Mouse (Mus musculus) liver (tissue): ENCODE measurements around the gene Tfe3.
"Not testable (repeated sequence)": the region's sequence is repeated elsewhere in the genome, so short reads cannot be mapped to it uniquely, and the experiment has no call there.

Source experiments
- DNase-seq: peaks from one replicate; pipeline ENCODE4 v3.0.0-alpha.2; 2020; ENCODE audit warnings: mixed read lengths

Gene Tfe3

GRCm38 (mm10) chrX:7762137-7762920 lies at the start of gene Tfe3:
Tfe3 (plus strand) TSS chrX:7762560.
- peak; percentile 94 for DNase-seq

GRCm38 (mm10) chrX:7713764-7714134 lies 48.6 kb upstream of the Tfe3 start:
- not testable (repeated sequence) for DNase-seq

- peak; percentile 93 for DNase-seq
Observed at GRCm38 (mm10) chrX:7714135-7714899, 48.0 kb upstream of the Tfe3 start, which contains the start of gene Wdr45. Wdr45 (plus strand) TSS chrX:7714333.

GRCm38 (mm10) chrX:7716058-7716457 lies 46.3 kb upstream of the Tfe3 start:
- DNase-seq: not testable (repeated sequence)

GRCm38 (mm10) chrX:7721514-7722281 lies 40.7 kb upstream of the Tfe3 start, which contains the start of gene Gm45208:
Gm45208 (plus strand) TSS chrX:7722245.
- peak; percentile 73 for DNase-seq

- DNase-seq: no peak
Observed at GRCm38 (mm10) chrX:7722282-7722611, 40.1 kb upstream of the Tfe3 start.

GRCm38 (mm10) chrX:7722691-7723090 lies 39.7 kb upstream of the Tfe3 start:
- DNase-seq: no peak

GRCm38 (mm10) chrX:7724135-7724534 lies 38.2 kb upstream of the Tfe3 start:
- DNase-seq: no peak

GRCm38 (mm10) chrX:7725841-7726240 lies 36.5 kb upstream of the Tfe3 start:
- no peak for DNase-seq

GRCm38 (mm10) chrX:7727176-7727575 lies 35.2 kb upstream of the Tfe3 start:
- DNase-seq: no peak

GRCm38 (mm10) chrX:7728215-7728921 lies 34.0 kb upstream of the Tfe3 start, which contains the start of gene Praf2:
Praf2 (plus strand) TSS chrX:7728439.
- DNase-seq: peak; percentile 82

GRCm38 (mm10) chrX:7728922-7729265 lies 33.5 kb upstream of the Tfe3 start:
- no peak for DNase-seq

- DNase-seq: peak; percentile 83
Observed at GRCm38 (mm10) chrX:7733571-7734156, 28.7 kb upstream of the Tfe3 start.

GRCm38 (mm10) chrX:7739336-7740081 lies 22.9 kb upstream of the Tfe3 start:
- peak; percentile 50 for DNase-seq

GRCm38 (mm10) chrX:7740082-7740819 lies 22.1 kb upstream of the Tfe3 start:
- DNase-seq: no peak

GRCm38 (mm10) chrX:7741103-7741502 lies 21.3 kb upstream of the Tfe3 start:
- no peak for DNase-seq

- DNase-seq: no peak
Observed at GRCm38 (mm10) chrX:7743470-7743869, 18.9 kb upstream of the Tfe3 start.

- DNase-seq: no peak
Observed at GRCm38 (mm10) chrX:7744940-7745339, 17.4 kb upstream of the Tfe3 start.

- DNase-seq: no peak
Observed at GRCm38 (mm10) chrX:7745429-7745828, 16.9 kb upstream of the Tfe3 start.

GRCm38 (mm10) chrX:7750432-7751116 lies 11.8 kb upstream of the Tfe3 start, which contains the start of gene Ccdc120:
Ccdc120 (minus strand) TSS chrX:7750905.
- peak; percentile 68 for DNase-seq
